Mouse (Mus musculus) ES-Bruce4 (cell line): ENCODE results near the gene Apopt1. TPM values are rescaled to one million over a fixed set of nuclear protein-coding genes. Genes with fewer than 3 reads are reported as not detected.

Experiments used
- H3K27ac ChIP-seq: 2 replicates; pipeline ENCODE4 v1.5.1; 2012; ENCODE audit warnings: low read length, inconsistent platforms; ENCODE audit not compliant: insufficient read depth
- H3K27me3 ChIP-seq: 2 replicates; pipeline ENCODE4 v1.6.1; 2012; ENCODE audit warnings: mild to moderate bottlenecking, low read length, inconsistent platforms; ENCODE audit not compliant: control insufficient read depth, poor library complexity, insufficient read depth, severe bottlenecking
- H3K36me3 ChIP-seq: 2 replicates; pipeline ENCODE4 v1.6.1; 2012; ENCODE audit warnings: inconsistent platforms, mild to moderate bottlenecking, low read length, moderate library complexity; ENCODE audit not compliant: control insufficient read depth, poor library complexity, insufficient read depth, severe bottlenecking
- H3K4me1 ChIP-seq: one replicate; pipeline ENCODE4 v1.8.1; 2011; ENCODE audit warnings: low read length; ENCODE audit not compliant: control insufficient read depth, insufficient read depth
- H3K4me3 ChIP-seq: 2 replicates; pipeline ENCODE4 v1.5.1; 2011; ENCODE audit warnings: low read depth, mild to moderate bottlenecking, low read length
- H3K9ac ChIP-seq: 2 replicates; pipeline ENCODE4 v1.6.1; 2012; ENCODE audit warnings: low read depth, mild to moderate bottlenecking, inconsistent platforms; ENCODE audit not compliant: poor library complexity, severe bottlenecking
- H3K9me3 ChIP-seq: replicated peaks from 2 replicates; pipeline ENCODE4 v1.6.1; 2012; ENCODE audit warnings: mild to moderate bottlenecking, low read length, inconsistent platforms; ENCODE audit not compliant: control insufficient read depth, poor library complexity, insufficient read depth, severe bottlenecking
- CTCF ChIP-seq: IDR thresholded peaks from one replicate; pipeline ENCODE4 v1.8.1; 2011; ENCODE audit warnings: low read depth, low read length
- EP300 ChIP-seq: IDR thresholded peaks from 2 replicates; pipeline ENCODE4 v1.6.1; 2011; ENCODE audit warnings: low read depth, low read length; ENCODE audit not compliant: insufficient read depth
- POLR2A ChIP-seq: IDR thresholded peaks from one replicate; pipeline ENCODE4 v1.8.1; 2011; ENCODE audit warnings: low read length; ENCODE audit not compliant: insufficient read depth
- polyA plus RNA-seq: library from polyadenylated mRNA; stranded (reverse); fragments of >200 nt; gene quantifications from 2 replicates; pipeline ENCODE4 v1.2.4, GENCODE M21; 2011; ENCODE audit warnings: low read depth; ENCODE audit not compliant: missing spikeins, insufficient read depth, insufficient read length

Gene Apopt1
- polyA plus RNA-seq, 1 experiment = 49.4 TPM

DNA sequence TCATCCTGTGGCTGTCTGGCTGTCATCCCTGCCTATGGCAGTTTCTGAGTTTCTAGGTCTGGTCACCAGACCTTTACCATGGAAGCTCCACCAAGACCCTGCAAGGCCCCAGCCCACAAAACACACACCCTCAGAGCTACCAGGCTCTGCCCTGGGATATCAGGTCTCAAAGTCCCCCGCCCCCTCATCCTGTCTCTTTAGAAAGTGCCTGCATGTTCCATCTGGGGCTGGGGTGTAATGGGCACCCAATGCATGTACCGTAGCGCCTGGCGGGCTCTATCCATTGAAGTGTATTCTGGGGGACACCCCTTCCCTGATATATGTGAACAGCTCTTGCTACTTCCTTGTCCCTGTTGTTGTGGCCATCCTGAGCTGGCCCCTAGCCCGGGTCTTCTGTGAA, 20.2 kb upstream of the Apopt1 start:
- Histone ChIP-seq H3K9me3 (no peaks in the 10 kb centered on the region), H3K27me3 (no peaks in the 10 kb centered on the region), H3K36me3 (no peaks in the 10 kb centered on the region), H3K9ac (no peak overlapping the region), H3K4me1 (peaks cover 11% of the 10 kb centered on the region), H3K4me3 (0 out of 2 replicates have a peak overlapping the region, but pooled peaks have one; percentile 4), H3K27ac (no peak overlapping the region)
- TF ChIP-seq CTCF (no peak), POLR2A (no peak), EP300 (no peak)

DNA sequence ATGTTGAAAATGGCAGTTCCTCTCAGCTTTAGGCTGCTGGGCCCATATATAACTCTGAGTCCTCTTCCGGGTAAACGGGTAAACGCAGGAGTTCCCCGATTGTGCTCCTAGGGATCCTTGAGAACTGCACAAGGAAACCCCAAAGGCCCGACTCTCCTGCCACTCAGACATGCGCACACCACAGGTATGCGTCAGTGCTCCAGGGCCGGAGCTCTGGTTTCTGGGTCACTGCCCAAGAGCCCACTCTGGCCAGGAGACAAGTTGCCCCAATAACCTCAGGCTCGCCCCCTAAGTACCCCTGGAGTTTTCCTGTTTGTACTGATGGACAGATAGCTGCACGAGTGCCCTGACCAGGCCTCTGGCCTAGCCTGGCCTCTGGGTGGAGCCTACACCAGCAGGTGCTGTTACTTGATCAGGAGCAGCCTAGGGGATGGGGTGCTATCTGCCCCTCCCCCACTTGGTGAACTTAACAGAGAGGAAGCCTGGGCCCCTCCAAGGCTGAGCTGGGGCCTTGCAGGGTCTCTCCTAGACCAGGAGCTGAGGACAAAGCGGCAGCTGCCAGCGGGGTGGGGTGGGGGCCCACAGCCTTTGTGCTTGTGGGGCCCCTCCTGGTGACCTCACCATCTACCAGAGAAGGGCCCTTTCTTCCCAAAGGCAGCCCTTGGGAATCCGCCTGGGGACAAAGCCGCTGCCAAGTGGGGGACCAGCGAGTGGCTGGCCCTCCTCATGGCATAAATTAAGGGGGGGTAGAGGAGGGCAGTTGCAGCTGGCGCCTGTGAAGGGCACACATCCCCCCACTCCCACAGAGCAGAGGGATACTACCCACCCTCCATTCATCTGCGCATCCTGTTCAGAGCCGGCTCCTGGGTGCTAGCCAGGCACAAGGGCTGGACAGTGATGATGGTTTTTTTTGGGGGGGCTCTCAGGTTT, 19.5 kb upstream of the Apopt1 start:
- Histone ChIP-seq H3K36me3 (no peaks in the 10 kb centered on the region), H3K4me1 (peaks cover 9% of the 10 kb centered on the region), H3K27me3 (no peaks in the 10 kb centered on the region), H3K9ac (peak overlapping the region; percentile 28; the same call in 1 of the 2 replicates), H3K27ac (no peak overlapping the region), H3K9me3 (no peaks in the 10 kb centered on the region), H3K4me3 (no peak overlapping the region)
- TF ChIP-seq POLR2A (no peak), EP300 (0 out of 2 replicates have a peak, but pooled peaks have one; percentile 3), CTCF (no peak)

DNA sequence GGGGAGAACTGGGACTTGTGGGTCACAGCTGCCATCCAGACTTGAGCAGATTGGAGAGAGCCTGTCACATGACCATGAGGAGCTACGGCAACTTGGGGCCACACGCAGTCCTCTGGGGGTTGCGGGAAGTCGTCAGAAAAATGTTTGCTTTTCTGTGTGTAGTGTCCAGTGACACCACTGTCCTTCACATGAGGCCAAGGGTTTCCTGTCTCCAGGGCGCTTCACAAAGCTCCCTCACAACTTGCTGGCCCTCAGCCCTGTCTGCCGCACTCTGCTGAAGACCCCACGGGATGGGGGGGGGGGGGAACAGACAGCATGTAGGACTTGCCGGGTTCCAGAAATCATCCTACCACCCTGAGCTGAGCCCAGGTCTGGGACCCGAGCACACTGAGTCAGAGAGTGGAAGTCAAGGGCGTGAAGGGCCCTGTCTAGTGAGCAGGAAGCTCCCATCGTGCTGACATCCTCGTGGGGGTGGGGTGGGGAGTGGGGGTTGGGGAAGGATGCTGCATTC, 18.7 kb upstream of the Apopt1 start:
- peaks cover 9% of the 10 kb centered on the region for H3K4me1 ChIP-seq
- H3K36me3 ChIP-seq = no peaks in the 10 kb centered on the region
- H3K27ac ChIP-seq = no peak overlapping the region
- H3K9me3 ChIP-seq = no peaks in the 10 kb centered on the region
- no peaks in the 10 kb centered on the region for H3K27me3 ChIP-seq
- H3K4me3 ChIP-seq = no peak overlapping the region
- 0 out of 2 replicates have a peak overlapping the region, but pooled peaks have one; percentile 28 for H3K9ac ChIP-seq
- no peak for TF ChIP-seq EP300
- no peak for TF ChIP-seq CTCF
- TF ChIP-seq POLR2A = no peak

DNA sequence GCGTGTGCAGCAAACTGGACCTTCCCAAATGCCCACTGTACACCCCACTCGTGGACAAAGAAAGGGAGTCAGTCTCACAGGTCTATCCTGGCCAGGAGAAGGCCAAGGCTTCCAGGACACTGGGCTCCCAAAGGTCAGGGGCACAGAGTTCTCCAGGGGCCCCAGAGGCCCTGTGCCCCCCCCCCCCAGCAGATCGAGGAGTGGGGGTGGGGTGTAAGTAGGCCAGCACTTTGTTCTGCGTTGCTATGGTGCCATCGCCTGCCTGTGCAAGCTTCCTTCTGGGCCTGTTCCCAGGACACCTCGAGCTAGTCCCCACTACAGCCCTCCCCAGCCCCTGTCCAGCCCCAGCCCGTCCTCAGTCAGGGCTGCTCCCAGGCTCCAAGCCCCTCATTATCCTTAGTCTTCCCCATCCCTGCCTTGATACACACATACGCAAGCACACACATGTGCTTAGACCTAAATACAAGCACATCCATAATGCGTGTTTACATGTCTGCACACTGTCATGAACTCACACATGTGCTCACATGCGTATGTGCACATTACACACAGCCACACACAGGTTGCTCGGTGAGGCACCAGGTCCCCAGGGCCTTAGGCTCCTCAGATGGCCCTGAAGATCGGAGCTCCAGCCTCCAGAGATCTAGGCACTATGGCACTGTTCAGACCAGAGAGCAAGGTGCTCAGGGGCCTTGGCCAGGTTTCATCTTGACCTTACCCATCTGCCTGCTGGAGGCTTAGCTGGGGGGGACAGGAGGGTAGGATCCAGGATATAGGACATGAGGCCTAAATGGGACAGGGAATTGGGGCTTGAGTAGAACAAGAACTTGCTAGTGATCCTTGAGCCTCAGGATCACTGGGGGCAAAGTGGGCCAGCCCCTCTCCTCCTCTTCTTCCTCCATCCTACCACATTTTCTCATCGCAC, 17.9 kb upstream of the Apopt1 start:
- no peak overlapping the region for H3K27ac ChIP-seq
- H3K9me3 ChIP-seq = no peaks in the 10 kb centered on the region
- no peaks in the 10 kb centered on the region for H3K27me3 ChIP-seq
- no peak overlapping the region for H3K4me3 ChIP-seq
- no peaks in the 10 kb centered on the region for H3K36me3 ChIP-seq
- no peak overlapping the region for H3K9ac ChIP-seq
- TF ChIP-seq POLR2A = no peak
- TF ChIP-seq CTCF = no peak
- no peak for TF ChIP-seq EP300
- H3K4me1 ChIP-seq = peaks cover 10% of the 10 kb centered on the region

DNA sequence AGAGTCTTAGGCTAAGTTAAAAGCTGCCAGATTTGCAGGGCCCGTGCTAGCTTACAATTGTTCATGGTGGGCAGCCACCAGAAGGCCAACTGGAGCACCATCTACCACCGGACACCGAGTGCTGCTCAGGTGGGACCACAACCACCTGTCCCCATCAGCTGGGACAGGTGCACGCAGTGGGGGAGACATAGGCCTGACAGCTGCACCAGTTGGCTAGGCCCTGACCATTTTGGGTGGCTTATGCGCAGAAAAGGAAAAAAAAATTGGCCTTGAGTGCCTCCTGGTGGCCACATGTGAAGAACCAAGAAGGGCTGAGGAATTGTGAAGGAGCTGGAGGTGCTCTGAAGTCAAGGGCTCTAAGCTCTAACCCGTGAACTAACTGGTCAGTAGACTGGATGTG, 16.8 kb upstream of the Apopt1 start:
- Histone ChIP-seq H3K9ac (no peak overlapping the region), H3K4me1 (peaks cover 12% of the 10 kb centered on the region), H3K27me3 (no peaks in the 10 kb centered on the region), H3K4me3 (no peak overlapping the region), H3K27ac (no peak overlapping the region), H3K36me3 (no peaks in the 10 kb centered on the region), H3K9me3 (no peaks in the 10 kb centered on the region)
- no peak for TF ChIP-seq EP300
- peak; percentile 44 for TF ChIP-seq CTCF
